Mouse (Mus musculus) ES-E14 (cell line): ENCODE results near the gene Cytip. TPM values are rescaled to one million over a fixed set of nuclear protein-coding genes. Genes with fewer than 3 reads are reported as not detected.

ENCODE experiments used
- DNase-seq: peaks from one replicate; pipeline ENCODE4 v3.0.0-alpha.2; 2013; ENCODE audit warnings: low read depth, low spot score
- H3K27ac ChIP-seq: 2 replicates; pipeline ENCODE4 v1.5.1; 2012; ENCODE audit warnings: low read depth, mild to moderate bottlenecking, low read length, moderate library complexity, mixed read lengths; ENCODE audit not compliant: poor library complexity, insufficient read depth, severe bottlenecking
- H3K36me3 ChIP-seq: 2 replicates; pipeline ENCODE4 v1.6.1; 2012; ENCODE audit warnings: mild to moderate bottlenecking, low read length, moderate library complexity, mixed read lengths; ENCODE audit not compliant: control insufficient read depth, poor library complexity, insufficient read depth, severe bottlenecking
- H3K4me1 ChIP-seq, 2 experiments: fragments of 150-350 bp in 1 of 2; sonication (generic) in 1 of 2; 2 replicates each; pipeline ENCODE4 v1.6.1; 2012; ENCODE audit warnings: low read length in 2 of 2, mild to moderate bottlenecking in 1 of 2, mixed read lengths in 1 of 2; ENCODE audit not compliant: control insufficient read depth in 2 of 2, insufficient read depth in 2 of 2, poor library complexity in 1 of 2
- H3K4me3 ChIP-seq, 2 experiments: fragments of 150-350 bp in 1 of 2; sonication (generic) in 1 of 2; 2 replicates each; pipeline ENCODE4 v1.5.1; 2012; ENCODE audit warnings: low read length in 2 of 2, low read depth in 1 of 2, mild to moderate bottlenecking in 1 of 2, mixed read lengths in 1 of 2; ENCODE audit not compliant: insufficient read depth in 1 of 2, poor library complexity in 1 of 2, severe bottlenecking in 1 of 2
- H3K9ac ChIP-seq: 2 replicates; pipeline ENCODE4 v1.6.1; 2012; ENCODE audit warnings: low read depth, mild to moderate bottlenecking, low read length, mixed read lengths; ENCODE audit not compliant: poor library complexity, insufficient read depth, severe bottlenecking
- H3K9me3 ChIP-seq: fragments of 150-350 bp; sonication (generic); 2 replicates; pipeline ENCODE4 v1.6.1; 2012; ENCODE audit warnings: low read depth, mild to moderate bottlenecking, low read length; ENCODE audit not compliant: control insufficient read depth, insufficient read depth
- CHD2 ChIP-seq: IDR thresholded peaks from 2 replicates; pipeline ENCODE4 v1.6.1; 2014; ENCODE audit warnings: mild to moderate bottlenecking, low read depth, low read length, inconsistent platforms
- HCFC1 ChIP-seq: IDR thresholded peaks from 2 replicates; pipeline ENCODE4 v1.6.1; 2012; ENCODE audit warnings: low read length, inconsistent platforms, borderline replicate concordance; ENCODE audit not compliant: insufficient read depth
- MAFK ChIP-seq: IDR thresholded peaks from 2 replicates; pipeline ENCODE4 v1.6.1; 2014; ENCODE audit warnings: mild to moderate bottlenecking, low read depth, low read length, inconsistent platforms; ENCODE audit not compliant: insufficient read depth
- ZC3H11A ChIP-seq: IDR thresholded peaks from 2 replicates; pipeline ENCODE4 v1.6.1; 2012; ENCODE audit warnings: low read depth, mild to moderate bottlenecking, inconsistent platforms, low read length, borderline replicate concordance
- ZNF384 ChIP-seq: IDR thresholded peaks from 2 replicates; pipeline ENCODE4 v1.6.1; 2012; ENCODE audit warnings: low read depth, low read length, inconsistent platforms
- in situ Hi-C, 2 experiments: fragments of 600-800 bp; cut with MboI; formaldehyde crosslinking; loops; one replicate each; pipeline ENCODE4 v1.15.1; 2025; ENCODE audit warnings: low sequenced_read_pairs in 2 of 2, inconsistent platforms in 1 of 2; ENCODE audit not compliant: unreplicated experiment in 2 of 2
- total RNA-seq: library from RNA; depleted of rRNA; stranded (reverse); fragments of 300-350 nt; gene quantifications from 2 replicates; pipeline ENCODE4 v1.2.3, GENCODE M21; 2012; rRNA removed

Cytip gene
- total RNA-seq, 1 experiment, result 0.22 TPM

- DNase-seq, result no peak
- Histone ChIP-seq H3K27ac (no peak overlapping the region), H3K4me3 (no peak overlapping the region), H3K36me3 (no peaks in the 10 kb centered on the region), H3K9me3 (no peaks in the 10 kb centered on the region), H3K9ac (no peak overlapping the region), H3K4me1 (no peaks in the 10 kb centered on the region)
- TF ChIP-seq ZNF384 (no peak), HCFC1 (no peak), CHD2 (no peak), MAFK (peak; percentile 92), ZC3H11A (no peak)
- in situ Hi-C loops, result no loop called here
These were observed 108.9 kb downstream of the Cytip start for GRCm38 (mm10) chr2:58086420-58086819.

DNA sequence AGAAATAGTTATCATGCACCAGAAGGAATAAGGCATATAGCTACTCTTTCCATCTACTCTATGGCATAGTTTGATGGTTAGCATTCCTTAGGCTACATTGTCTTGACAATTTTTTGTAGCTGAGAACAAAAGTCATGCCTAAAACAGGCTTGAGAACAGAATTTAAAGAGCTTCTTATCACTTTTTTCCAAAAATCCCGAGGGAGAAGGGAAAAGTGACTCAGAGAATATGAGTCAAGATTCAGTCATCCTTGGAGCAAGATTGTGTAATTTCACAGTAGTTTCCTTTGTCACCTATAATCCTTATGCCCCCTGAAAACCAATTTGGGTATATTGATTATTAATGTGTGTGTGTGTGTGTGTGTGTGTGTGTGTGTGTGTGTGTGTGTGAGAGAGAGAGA lies 115.5 kb downstream of the Cytip start:
- no peak overlapping the region for H3K9ac ChIP-seq
- H3K36me3 ChIP-seq, result no peaks in the 10 kb centered on the region
- in situ Hi-C loops, result no loop called here
- no peak overlapping the region for H3K4me3 ChIP-seq
- H3K9me3 ChIP-seq, result no peaks in the 10 kb centered on the region
- no peak for DNase-seq
- H3K4me1 ChIP-seq, result no peaks in the 10 kb centered on the region
- no peak overlapping the region for H3K27ac ChIP-seq
- TF ChIP-seq CHD2 (no peak), ZNF384 (no peak), HCFC1 (no peak), MAFK (no peak), ZC3H11A (no peak)

Other genes starting within 250 kb of the Cytip start
- gene Galnt5, start 197.6 kb downstream of the Cytip start, total RNA-seq, result not detected in 2 replicates
- not detected in 2 replicates for gene Ermn, start 142.7 kb downstream of the Cytip start, total RNA-seq
- not detected in 2 replicates for gene Acvr1c, start 162.4 kb upstream of the Cytip start, total RNA-seq